Mouse (Mus musculus): Measurements from ENCODE around the gene Apba3.

The Apba3 gene

GRCm38 (mm10) chr10:81290698-81291460 is 24.1 kb downstream of the Apba3 start:
- peak; percentile 50 for DNase-seq (ENCODE audit: low read depth)

- no peak for DNase-seq (ENCODE audit: low read depth)
Observed at GRCm38 (mm10) chr10:81291511-81292104, 24.8 kb downstream of the Apba3 start, which contains the start of gene Tjp3. TSS of gene Tjp3 (minus strand) at chr10:81291581.

GRCm38 (mm10) chr10:81292554-81293333 is 26.0 kb downstream of the Apba3 start, which contains the start of gene Pip5k1c:
TSS of gene Pip5k1c (plus strand) at chr10:81292963.
- peak; percentile 100 for DNase-seq (ENCODE audit: low read depth)

DNA sequence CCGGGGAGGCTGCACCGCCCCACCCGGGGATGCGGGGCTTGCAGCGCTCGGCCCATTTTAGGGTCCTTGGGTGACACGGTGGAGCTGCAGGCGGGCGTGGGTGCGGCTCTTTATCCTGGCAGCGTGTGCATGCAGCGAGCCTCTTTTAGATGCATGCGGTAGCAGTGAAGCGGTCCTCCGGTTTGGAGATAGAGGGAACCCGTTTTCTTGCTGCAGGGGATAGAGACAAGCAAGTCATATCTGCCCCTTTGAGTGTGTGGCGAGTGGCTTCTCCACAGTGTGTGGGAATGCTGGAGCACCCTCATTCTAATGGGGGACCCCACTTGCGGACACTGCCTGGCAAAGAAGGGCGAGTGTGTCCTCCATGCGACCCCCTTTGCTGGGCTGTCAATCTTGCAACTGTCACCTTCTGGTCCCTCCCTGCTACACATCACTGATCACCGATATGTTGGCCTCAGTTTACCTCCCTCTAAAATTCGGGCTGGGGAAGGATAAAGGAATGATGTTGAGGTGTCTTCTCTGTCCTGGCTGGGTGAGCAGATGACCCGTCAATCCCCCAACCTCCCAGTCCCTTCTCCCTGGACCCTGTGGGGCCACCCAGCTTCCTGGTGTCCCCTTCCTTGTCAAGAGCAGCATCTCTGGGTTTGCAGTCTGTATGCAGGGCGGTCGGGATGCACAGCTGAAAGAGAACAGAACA is 26.7 kb downstream of the Apba3 start:
- DNase-seq (ENCODE audit: low read depth) = no peak

DNA sequence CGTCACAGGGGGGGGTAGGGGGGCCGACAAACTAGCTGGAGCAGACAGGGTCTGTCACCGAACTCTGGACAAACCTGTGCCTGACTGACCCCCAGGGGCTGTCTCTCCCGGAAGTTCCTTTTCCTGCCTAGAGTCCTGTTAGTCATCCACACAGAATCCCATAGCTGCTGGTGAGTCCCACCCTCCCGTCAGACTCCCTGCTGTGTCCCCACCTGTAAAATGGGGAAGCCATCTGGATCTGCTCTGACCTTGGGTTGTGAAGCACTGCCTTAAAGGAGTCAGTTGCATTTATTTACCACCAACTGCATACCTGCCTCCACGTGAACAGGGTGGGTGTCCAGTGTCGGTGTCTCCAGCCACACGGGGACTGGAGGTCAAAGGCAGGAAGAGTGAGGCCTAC is 27.7 kb downstream of the Apba3 start:
- no peak for DNase-seq (ENCODE audit: low read depth)

DNA sequence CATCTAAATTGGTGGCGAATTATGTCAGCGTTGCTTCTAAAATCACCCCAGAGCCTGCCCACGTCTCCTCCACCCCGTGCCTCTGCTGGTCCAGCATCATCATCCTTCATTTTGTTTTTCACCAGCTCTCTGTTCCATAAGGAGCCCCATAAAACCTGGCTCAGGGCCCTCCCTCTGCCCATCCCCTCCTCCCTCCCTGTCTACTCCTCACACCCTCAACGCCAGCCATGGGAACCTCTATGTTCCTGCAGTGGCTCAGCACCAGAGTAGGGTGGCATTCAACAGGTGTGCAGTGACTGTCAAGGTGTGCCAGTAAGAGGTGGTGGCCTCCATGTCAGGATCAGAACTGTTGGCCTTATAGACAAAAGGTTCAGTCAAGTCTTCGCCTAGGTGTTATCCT is 28.4 kb downstream of the Apba3 start:
- DNase-seq (ENCODE audit: low read depth) = no peak

DNA sequence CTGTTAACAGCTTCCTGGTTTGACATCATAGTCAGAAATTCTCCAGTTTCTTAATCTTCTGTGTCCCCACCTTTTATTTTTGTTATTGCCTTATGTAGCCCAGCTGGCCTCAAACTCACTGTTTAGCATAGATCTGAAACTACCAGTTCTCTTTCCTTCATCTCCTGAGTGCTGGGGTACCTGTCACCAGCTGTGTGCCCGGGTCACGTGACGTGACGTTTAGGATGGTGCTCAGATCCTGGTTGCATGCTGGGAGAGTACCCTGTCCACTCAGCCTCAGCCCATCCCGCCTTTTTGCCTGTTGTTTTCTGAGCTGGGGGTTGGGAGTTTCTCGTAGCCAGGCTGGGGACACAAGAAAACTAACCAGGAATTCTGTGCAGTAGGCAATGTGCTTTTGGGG is 30.5 kb downstream of the Apba3 start:
- no peak for DNase-seq (ENCODE audit: low read depth)

- DNase-seq (ENCODE audit: low read depth) = peak; percentile 73
Observed at GRCm38 (mm10) chr10:81297845-81298244, 31.1 kb downstream of the Apba3 start.

DNA sequence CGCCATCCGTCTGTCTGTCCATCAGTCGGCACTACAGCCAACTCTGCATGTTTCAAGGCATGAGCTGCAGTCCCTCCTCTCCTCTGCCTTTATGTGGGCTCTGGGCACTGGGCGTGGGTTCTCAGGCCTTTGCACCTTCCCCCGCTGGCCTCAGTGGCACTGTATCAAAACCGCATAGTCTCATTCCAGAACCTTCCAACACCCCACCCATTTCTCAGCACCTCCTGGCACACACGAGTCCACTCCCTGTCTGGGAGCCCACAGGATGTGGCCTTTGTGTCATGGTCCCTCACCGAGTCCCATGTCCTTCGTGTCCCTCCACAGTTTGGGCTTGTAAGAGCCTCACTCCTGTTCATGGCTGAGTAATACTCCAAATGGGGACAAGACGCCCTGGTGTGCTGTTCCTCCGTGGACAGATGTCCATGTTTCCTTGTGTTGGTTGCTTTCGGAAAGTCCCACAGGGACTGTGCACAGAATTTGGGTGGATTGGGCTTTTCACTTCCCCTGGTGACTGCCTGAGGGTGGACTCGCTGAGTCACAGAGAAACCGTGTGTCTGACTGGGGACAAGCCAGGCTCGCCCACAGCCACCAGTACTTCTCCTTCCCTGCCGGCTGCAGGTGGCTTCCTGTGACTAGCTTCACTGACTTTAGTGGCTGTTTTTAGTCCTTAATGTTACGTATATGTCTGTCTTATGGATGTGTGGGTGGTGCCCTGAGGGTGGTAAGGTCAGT is 31.8 kb downstream of the Apba3 start:
- DNase-seq (ENCODE audit: low read depth) = peak; percentile 60

GRCm38 (mm10) chr10:81299585-81300351 is 33.0 kb downstream of the Apba3 start:
- no peak for DNase-seq (ENCODE audit: low read depth)

DNA sequence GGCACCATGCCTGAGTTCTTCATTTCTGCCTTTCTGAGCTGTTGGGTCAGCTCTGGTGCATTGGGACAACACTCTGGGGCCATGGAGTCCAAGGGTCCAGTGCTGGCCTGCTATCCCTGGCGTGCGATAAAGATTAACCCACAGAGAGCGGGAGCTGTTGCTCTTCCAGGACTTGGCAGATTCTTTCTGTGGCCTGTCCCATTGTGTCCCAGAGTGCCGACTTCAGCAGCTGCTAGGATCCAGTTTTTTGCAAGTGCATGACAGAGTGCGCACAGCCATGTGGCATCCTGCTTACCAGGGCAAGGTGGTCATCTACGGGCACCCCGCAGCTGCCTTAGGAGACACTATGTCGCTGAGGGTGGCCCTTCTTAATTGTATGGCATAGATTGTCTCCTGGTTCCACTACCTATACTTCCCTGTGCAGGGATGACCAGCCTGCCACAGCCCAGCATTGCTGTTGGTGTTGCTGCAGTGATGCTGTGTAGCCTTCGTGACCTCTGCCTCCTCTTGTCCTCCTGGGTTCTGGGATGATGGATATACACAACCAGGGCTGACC is 33.7 kb downstream of the Apba3 start:
- no peak for DNase-seq (ENCODE audit: low read depth)

- no peak for DNase-seq (ENCODE audit: low read depth)
Observed at GRCm38 (mm10) chr10:81301321-81301720, 34.6 kb downstream of the Apba3 start.

DNA sequence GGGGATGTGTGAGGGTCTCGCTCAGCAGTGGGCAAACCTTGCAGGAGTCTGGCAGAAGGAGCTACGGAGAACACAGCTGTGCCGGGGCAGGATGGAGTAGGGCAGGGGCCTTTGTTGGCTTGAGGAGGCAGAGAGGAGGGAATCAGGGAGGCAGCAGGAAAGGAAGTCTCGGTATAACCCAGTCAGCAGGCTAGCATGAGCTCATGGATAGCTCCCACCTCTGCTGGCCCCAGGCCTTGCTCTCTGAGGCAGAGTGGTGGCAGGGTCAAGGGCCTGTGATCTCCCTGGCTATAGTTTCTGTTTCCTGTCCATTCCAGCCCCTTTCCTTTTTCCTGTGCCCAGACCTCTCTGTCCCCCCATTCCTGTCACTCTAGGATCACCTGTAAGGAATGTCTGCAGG is 35.5 kb downstream of the Apba3 start:
- DNase-seq (ENCODE audit: low read depth) = no peak

GRCm38 (mm10) chr10:81302781-81303218 is 36.0 kb downstream of the Apba3 start:
- DNase-seq (ENCODE audit: low read depth) = no peak

DNA sequence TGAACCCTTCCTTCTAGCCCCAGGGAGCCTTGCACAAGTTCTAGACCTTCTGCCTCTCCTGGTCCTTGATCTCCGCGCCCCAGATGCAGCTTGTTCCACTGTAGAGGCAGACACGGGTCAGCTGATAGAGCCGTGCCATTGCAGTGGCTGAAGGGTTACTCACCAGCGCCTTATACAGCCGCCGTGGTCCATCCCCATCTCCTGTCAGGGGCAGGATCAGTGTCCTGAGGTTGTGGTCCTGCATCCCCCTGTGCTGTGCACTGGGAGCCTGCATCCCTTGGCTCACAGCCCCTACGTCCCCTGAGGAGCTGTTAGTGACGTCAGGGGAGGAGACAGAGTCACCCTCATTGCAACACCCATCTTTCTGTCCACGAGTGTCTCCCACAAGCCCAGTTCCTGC is 36.5 kb downstream of the Apba3 start:
- DNase-seq (ENCODE audit: low read depth) = no peak

- DNase-seq (ENCODE audit: low read depth) = peak; percentile 71
Observed at GRCm38 (mm10) chr10:81303761-81304160, 37.0 kb downstream of the Apba3 start.

- peak; percentile 83 for DNase-seq (ENCODE audit: low read depth)
Observed at GRCm38 (mm10) chr10:81304597-81305238, 38.0 kb downstream of the Apba3 start.

GRCm38 (mm10) chr10:81305663-81306062 is 38.9 kb downstream of the Apba3 start:
- no peak for DNase-seq (ENCODE audit: low read depth)

GRCm38 (mm10) chr10:81306173-81306668 is 39.5 kb downstream of the Apba3 start:
- no peak for DNase-seq (ENCODE audit: low read depth)
